Mouse (Mus musculus): ENCODE data around the gene Shank2. TPM values are rescaled to one million over a fixed set of nuclear protein-coding genes. Genes with fewer than 3 reads are reported as not detected.
A peak's percentile ranks its signal among the peaks of the same experiment; 100 is the strongest.

The Shank2 gene
- total RNA-seq, 1 experiment: 0.94 TPM

DNA sequence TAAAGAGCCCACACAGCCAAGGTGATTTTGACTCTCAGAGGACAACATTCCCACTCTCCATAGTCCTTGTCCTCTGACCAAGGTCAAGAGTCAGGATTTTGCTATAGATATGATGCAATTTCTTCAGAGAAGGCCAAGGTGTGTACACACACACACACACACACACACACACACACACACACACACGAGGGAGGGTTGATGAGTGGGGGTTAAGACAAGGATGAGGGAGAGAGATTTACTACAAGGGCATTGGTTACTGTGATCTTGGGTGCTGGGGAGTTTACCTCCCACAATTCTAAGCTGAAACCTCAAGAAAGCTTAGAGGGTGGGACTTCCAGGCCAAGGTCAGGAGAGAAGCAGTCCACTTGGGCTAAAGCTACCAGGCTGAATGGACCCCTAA is 104.2 kb downstream of the Shank2 start:
- Histone ChIP-seq H3K27ac (ENCODE audit: insufficient read depth, low read depth, low read length, poor library complexity, severe bottlenecking) (no peak overlapping the region), H3K4me1 (ENCODE audit: control insufficient read depth in 2 of 2, insufficient read depth in 2 of 2, low read length in 2 of 2, poor library complexity in 1 of 2) (peaks cover 8 to 53% of the 10 kb centered on the region in 2 experiments), H3K36me3 (ENCODE audit: control insufficient read depth, insufficient read depth, low read length, poor library complexity, severe bottlenecking) (no peaks in the 10 kb centered on the region), H3K4me3 (ENCODE audit: insufficient read depth in 1 of 2, low read depth in 1 of 2, low read length in 2 of 2, poor library complexity in 1 of 2, severe bottlenecking in 1 of 2) (no peak overlapping the region), H3K9ac (ENCODE audit: insufficient read depth, low read depth, low read length, poor library complexity, severe bottlenecking) (no peak overlapping the region), H3K9me3 (ENCODE audit: control insufficient read depth, insufficient read depth, low read depth, low read length) (no peaks in the 10 kb centered on the region)
- no peak for TF ChIP-seq CHD2 (IDR thresholded peaks at IDR 0.05; ENCODE audit: low read depth, low read length)
- TF ChIP-seq ZNF384 (IDR thresholded peaks at IDR 0.05; ENCODE audit: low read depth, low read length): no peak
- TF ChIP-seq ZC3H11A (IDR thresholded peaks at IDR 0.05; ENCODE audit: borderline replicate concordance, low read depth, low read length): no peak
- no peak for TF ChIP-seq HCFC1 (IDR thresholded peaks at IDR 0.05; ENCODE audit: borderline replicate concordance, insufficient read depth, low read length)
- TF ChIP-seq MAFK (IDR thresholded peaks at IDR 0.05; ENCODE audit: insufficient read depth, low read depth, low read length): no peak
- DNase-seq (ENCODE audit: low read depth, low spot score): peak; percentile 11
- in situ Hi-C loops (cut with MboI; ENCODE audit: low sequenced_read_pairs in 2 of 2, unreplicated experiment in 2 of 2): no loop called here

DNA sequence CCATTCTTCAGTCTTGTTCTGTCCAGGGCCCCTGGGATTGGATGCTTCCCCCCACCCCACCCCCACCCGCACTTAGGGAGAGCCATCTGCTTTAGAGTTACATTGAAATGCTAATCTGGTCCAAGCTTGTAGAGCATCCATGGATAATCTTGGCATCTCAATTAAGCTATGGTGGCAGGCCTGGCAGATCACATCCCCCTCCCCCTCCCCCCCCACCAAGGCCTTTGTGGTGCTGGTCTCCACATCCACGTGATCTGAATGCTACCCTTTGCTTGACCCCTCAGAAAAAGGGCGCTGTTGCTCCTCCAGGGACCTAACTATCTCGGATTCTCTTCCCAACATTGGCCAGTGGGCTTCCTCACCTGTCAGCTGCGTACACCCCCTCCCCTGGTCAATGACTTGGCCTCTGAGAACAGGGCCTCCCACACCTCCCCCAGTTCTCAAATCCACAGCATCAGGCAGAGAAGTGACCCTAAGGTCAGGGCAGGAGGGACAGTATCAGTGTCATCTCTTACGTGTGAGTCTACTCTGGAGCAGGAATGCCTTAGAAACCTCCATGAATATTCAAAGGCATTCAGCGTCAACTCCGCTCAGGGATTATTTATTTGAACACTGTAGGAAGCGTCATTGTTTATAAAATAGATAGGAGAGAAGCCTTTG is 104.8 kb downstream of the Shank2 start:
- TF ChIP-seq CHD2 (IDR thresholded peaks at IDR 0.05; ENCODE audit: low read depth, low read length): no peak
- no peak for TF ChIP-seq ZNF384 (IDR thresholded peaks at IDR 0.05; ENCODE audit: low read depth, low read length)
- TF ChIP-seq MAFK (IDR thresholded peaks at IDR 0.05; ENCODE audit: insufficient read depth, low read depth, low read length): no peak
- TF ChIP-seq HCFC1 (IDR thresholded peaks at IDR 0.05; ENCODE audit: borderline replicate concordance, insufficient read depth, low read length): no peak
- TF ChIP-seq ZC3H11A (IDR thresholded peaks at IDR 0.05; ENCODE audit: borderline replicate concordance, low read depth, low read length): no peak
- in situ Hi-C loops (cut with MboI; ENCODE audit: low sequenced_read_pairs in 2 of 2, unreplicated experiment in 2 of 2): no loop called here
- H3K4me3 ChIP-seq (ENCODE audit: insufficient read depth in 1 of 2, low read depth in 1 of 2, low read length in 2 of 2, poor library complexity in 1 of 2, severe bottlenecking in 1 of 2): no peak overlapping the region
- peak; percentile 29 for DNase-seq (ENCODE audit: low read depth, low spot score)
- no peak overlapping the region for H3K9ac ChIP-seq (ENCODE audit: insufficient read depth, low read depth, low read length, poor library complexity, severe bottlenecking)
- peaks cover 8 to 53% of the 10 kb centered on the region in 2 experiments for H3K4me1 ChIP-seq (ENCODE audit: control insufficient read depth in 2 of 2, insufficient read depth in 2 of 2, low read length in 2 of 2, poor library complexity in 1 of 2)
- H3K36me3 ChIP-seq (ENCODE audit: control insufficient read depth, insufficient read depth, low read length, poor library complexity, severe bottlenecking): no peaks in the 10 kb centered on the region
- peak overlapping the region; percentile 34 for H3K27ac ChIP-seq (ENCODE audit: insufficient read depth, low read depth, low read length, poor library complexity, severe bottlenecking)
- H3K9me3 ChIP-seq (ENCODE audit: control insufficient read depth, insufficient read depth, low read depth, low read length): no peaks in the 10 kb centered on the region

DNA sequence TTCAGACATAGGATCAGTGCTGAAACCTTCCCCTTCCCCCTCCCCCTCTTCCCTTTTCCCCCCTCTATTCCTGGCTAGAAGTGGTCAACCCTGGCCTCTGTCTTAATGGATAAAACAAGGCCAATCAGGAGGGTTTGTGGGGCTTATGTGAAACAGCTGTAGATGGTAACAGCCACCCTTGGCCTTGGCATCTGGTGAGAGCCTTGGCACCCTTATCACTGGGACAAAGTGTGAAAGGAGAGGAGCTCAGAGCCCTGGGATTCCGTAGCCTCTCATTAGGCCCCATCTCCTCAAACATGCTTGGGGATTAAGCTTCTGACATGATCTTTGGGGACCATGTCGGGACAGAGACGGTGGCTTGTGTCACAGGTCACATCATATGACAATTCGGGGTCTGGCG is 106.4 kb downstream of the Shank2 start:
- Histone ChIP-seq H3K4me3 (ENCODE audit: insufficient read depth in 1 of 2, low read depth in 1 of 2, low read length in 2 of 2, poor library complexity in 1 of 2, severe bottlenecking in 1 of 2) (no peak overlapping the region), H3K36me3 (ENCODE audit: control insufficient read depth, insufficient read depth, low read length, poor library complexity, severe bottlenecking) (no peaks in the 10 kb centered on the region), H3K9me3 (ENCODE audit: control insufficient read depth, insufficient read depth, low read depth, low read length) (no peaks in the 10 kb centered on the region), H3K4me1 (ENCODE audit: control insufficient read depth in 2 of 2, insufficient read depth in 2 of 2, low read length in 2 of 2, poor library complexity in 1 of 2) (peaks cover 8 to 44% of the 10 kb centered on the region in 2 experiments), H3K27ac (ENCODE audit: insufficient read depth, low read depth, low read length, poor library complexity, severe bottlenecking) (no peak overlapping the region), H3K9ac (ENCODE audit: insufficient read depth, low read depth, low read length, poor library complexity, severe bottlenecking) (no peak overlapping the region)
- TF ChIP-seq CHD2 (IDR thresholded peaks at IDR 0.05; ENCODE audit: low read depth, low read length) (no peak), MAFK (IDR thresholded peaks at IDR 0.05; ENCODE audit: insufficient read depth, low read depth, low read length) (no peak), ZNF384 (IDR thresholded peaks at IDR 0.05; ENCODE audit: low read depth, low read length) (no peak), HCFC1 (IDR thresholded peaks at IDR 0.05; ENCODE audit: borderline replicate concordance, insufficient read depth, low read length) (no peak), ZC3H11A (IDR thresholded peaks at IDR 0.05; ENCODE audit: borderline replicate concordance, low read depth, low read length) (no peak)
- in situ Hi-C loops (cut with MboI; ENCODE audit: low sequenced_read_pairs in 2 of 2, unreplicated experiment in 2 of 2): no loop called here
- no peak for DNase-seq (ENCODE audit: low read depth, low spot score)

DNA sequence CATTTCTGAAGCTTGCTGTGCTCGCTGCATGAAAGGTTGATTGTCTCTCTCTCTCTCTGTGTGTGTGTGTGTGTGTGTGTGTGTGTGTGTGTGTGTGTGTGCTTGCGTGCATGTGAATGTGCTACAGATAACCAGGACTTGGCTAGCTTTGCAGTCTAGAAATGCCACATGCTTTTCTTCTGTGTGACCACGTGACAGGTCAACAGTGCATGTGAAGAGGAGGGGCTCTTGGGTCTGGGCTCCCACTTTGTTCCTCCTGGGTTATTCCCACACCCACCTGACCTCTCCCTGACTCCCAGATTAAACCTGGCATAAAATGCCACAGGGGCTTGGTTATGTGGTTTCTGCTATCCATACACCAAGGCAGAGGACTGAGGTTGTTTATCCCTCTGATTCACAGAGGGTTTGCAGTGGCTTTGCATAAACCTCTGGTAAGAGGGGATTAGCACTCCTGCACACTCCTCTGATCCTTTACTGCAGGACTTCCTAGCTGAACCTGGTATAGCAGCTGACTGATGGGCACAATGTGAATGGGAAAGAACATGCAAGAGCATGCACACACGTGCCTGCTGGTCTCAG is 109.4 kb downstream of the Shank2 start:
- H3K9me3 ChIP-seq (ENCODE audit: control insufficient read depth, insufficient read depth, low read depth, low read length): no peaks in the 10 kb centered on the region
- no peaks in the 10 kb centered on the region for H3K36me3 ChIP-seq (ENCODE audit: control insufficient read depth, insufficient read depth, low read length, poor library complexity, severe bottlenecking)
- no peak for DNase-seq (ENCODE audit: low read depth, low spot score)
- no peak overlapping the region for H3K27ac ChIP-seq (ENCODE audit: insufficient read depth, low read depth, low read length, poor library complexity, severe bottlenecking)
- H3K4me3 ChIP-seq (ENCODE audit: insufficient read depth in 1 of 2, low read depth in 1 of 2, low read length in 2 of 2, poor library complexity in 1 of 2, severe bottlenecking in 1 of 2): no peak overlapping the region
- TF ChIP-seq ZNF384 (IDR thresholded peaks at IDR 0.05; ENCODE audit: low read depth, low read length) (no peak), MAFK (IDR thresholded peaks at IDR 0.05; ENCODE audit: insufficient read depth, low read depth, low read length) (no peak), CHD2 (IDR thresholded peaks at IDR 0.05; ENCODE audit: low read depth, low read length) (no peak), ZC3H11A (IDR thresholded peaks at IDR 0.05; ENCODE audit: borderline replicate concordance, low read depth, low read length) (no peak)
- no peak overlapping the region for H3K9ac ChIP-seq (ENCODE audit: insufficient read depth, low read depth, low read length, poor library complexity, severe bottlenecking)
- in situ Hi-C loops (cut with MboI; ENCODE audit: low sequenced_read_pairs in 2 of 2, unreplicated experiment in 2 of 2): no loop called here
- peaks cover 4 to 30% of the 10 kb centered on the region in 2 experiments for H3K4me1 ChIP-seq (ENCODE audit: control insufficient read depth in 2 of 2, insufficient read depth in 2 of 2, low read length in 2 of 2, poor library complexity in 1 of 2)
